Mouse (Mus musculus) embryonic facial prominence, embryonic 11.5 days (tissue): ENCODE results near the gene Lef1. TPM values are rescaled to one million over a fixed set of nuclear protein-coding genes. Genes with fewer than 3 reads are reported as not detected.

Experiments used
- ATAC-seq: fragments of 200-750 bp; cut with Nextera tagmentation; replicated peaks from 2 replicates; pipeline ENCODE4 v1.8.0; 2017; ENCODE audit warnings: low read depth; ENCODE audit not compliant: insufficient number of reproducible peaks, low FRiP score, low TSS enrichment
- DNase-seq: peaks from one replicate; pipeline ENCODE4 v3.0.0-alpha.2; 2015; ENCODE audit warnings: low spot score
- H3K27ac ChIP-seq: fragments of 300-500 bp; sonication (generic); replicated peaks from 2 replicates; pipeline ENCODE4 v1.5.1; 2014; ENCODE audit warnings: mild to moderate bottlenecking, low read depth, low read length, control low read depth
- H3K27me3 ChIP-seq: fragments of 300-500 bp; sonication (generic); 2 replicates; pipeline ENCODE4 v1.6.1; 2014; ENCODE audit warnings: mild to moderate bottlenecking, low read length, moderate library complexity, mixed read lengths; ENCODE audit not compliant: control insufficient read depth, insufficient read depth
- H3K36me3 ChIP-seq: fragments of 300-500 bp; sonication (generic); replicated peaks from 2 replicates; pipeline ENCODE4 v1.6.1; 2014; ENCODE audit warnings: low read depth, mild to moderate bottlenecking, low read length, moderate library complexity, mixed read lengths; ENCODE audit not compliant: control insufficient read depth, insufficient read depth
- H3K4me1 ChIP-seq: fragments of 300-500 bp; sonication (generic); 2 replicates; pipeline ENCODE4 v1.6.1; 2014; ENCODE audit warnings: low read length, mixed read lengths; ENCODE audit not compliant: control insufficient read depth, insufficient read depth
- H3K4me2 ChIP-seq: fragments of 300-500 bp; sonication (generic); 2 replicates; pipeline ENCODE4 v1.6.1; 2014; ENCODE audit warnings: low read depth, mild to moderate bottlenecking, control low read depth, low read length, moderate library complexity
- H3K4me3 ChIP-seq: fragments of 300-500 bp; sonication (generic); 2 replicates; pipeline ENCODE4 v1.5.1; 2014; ENCODE audit warnings: low read depth, low read length, control low read depth
- H3K9ac ChIP-seq: fragments of 300-500 bp; sonication (generic); replicated peaks from 2 replicates; pipeline ENCODE4 v1.6.1; 2014; ENCODE audit warnings: mild to moderate bottlenecking, control low read depth, low read length
- H3K9me3 ChIP-seq: fragments of 300-500 bp; sonication (generic); replicated peaks from 2 replicates; pipeline ENCODE4 v1.6.1; 2016; ENCODE audit warnings: mild to moderate bottlenecking, low read length, inconsistent platforms, mixed read lengths; ENCODE audit not compliant: control insufficient read depth
- WGBS: fragments of 180-500 bp; shearing (Covaris S2); extraction: QIAGEN DNeasy Blood & Tissue Kit; methylation state at CpG from one replicate; pipeline ENCODE4 v1.1.7; 2014; 5-methylcytosine and 5-hydroxymethylcytosine counted together
- polyA plus RNA-seq: library from polyadenylated mRNA; unstranded; fragments of >200 nt; fragmentation: Nextera tagmentation; extraction: Ambion mirVana; gene quantifications from 2 replicates; pipeline ENCODE4 v1.2.1, GENCODE M21; 2014

Gene Lef1
- polyA plus RNA-seq, 1 experiment from 2014 or later = 87.2 TPM

- Histone ChIP-seq H3K9me3 (no peaks in the 10 kb centered on the region), H3K36me3 (no peaks in the 10 kb centered on the region), H3K4me3 (no peak overlapping the region), H3K27ac (no peak overlapping the region), H3K4me2 (no peak overlapping the region), H3K9ac (no peak overlapping the region), H3K27me3 (no peaks in the 10 kb centered on the region), H3K4me1 (no peaks in the 10 kb centered on the region)
- ATAC-seq (no peak), DNase-seq (no peak)
- WGBS = 87% methylated on average over 10 of the region's 10 CpGs
These were observed 9.2 kb downstream of the Lef1 start for GRCm38 (mm10) chr3:131119435-131119834.

GRCm38 (mm10) chr3:131123501-131123900, 13.2 kb downstream of the Lef1 start:
- no peak overlapping the region for H3K4me2 ChIP-seq
- 89% methylated on average over 6 of the region's 6 CpGs for WGBS
- no peak for ATAC-seq
- H3K9me3 ChIP-seq = no peaks in the 10 kb centered on the region
- no peaks in the 10 kb centered on the region for H3K27me3 ChIP-seq
- H3K36me3 ChIP-seq = no peaks in the 10 kb centered on the region
- H3K27ac ChIP-seq = no peak overlapping the region
- H3K9ac ChIP-seq = no peak overlapping the region
- DNase-seq = no peak
- H3K4me1 ChIP-seq = no peaks in the 10 kb centered on the region
- no peak overlapping the region for H3K4me3 ChIP-seq

- Histone ChIP-seq H3K4me3 (no peak overlapping the region), H3K9ac (no peak overlapping the region), H3K9me3 (no peaks in the 10 kb centered on the region), H3K27me3 (no peaks in the 10 kb centered on the region), H3K4me1 (no peaks in the 10 kb centered on the region), H3K36me3 (no peaks in the 10 kb centered on the region), H3K4me2 (no peak overlapping the region), H3K27ac (no peak overlapping the region)
- WGBS = 94% methylated on average over 13 of the region's 13 CpGs
- ATAC-seq (no peak), DNase-seq (no peak)
These were observed 15.6 kb downstream of the Lef1 start for GRCm38 (mm10) chr3:131125873-131126272.

- Histone ChIP-seq H3K27ac (no peak overlapping the region), H3K4me2 (no peak overlapping the region), H3K4me1 (no peaks in the 10 kb centered on the region), H3K4me3 (no peak overlapping the region), H3K9ac (no peak overlapping the region), H3K36me3 (no peaks in the 10 kb centered on the region), H3K9me3 (no peaks in the 10 kb centered on the region), H3K27me3 (no peaks in the 10 kb centered on the region)
- 93% methylated on average over 4 of the region's 4 CpGs for WGBS
- ATAC-seq (no peak), DNase-seq (no peak)
These were observed 16.2 kb downstream of the Lef1 start for GRCm38 (mm10) chr3:131126438-131126837.

GRCm38 (mm10) chr3:131134003-131134402, 23.7 kb downstream of the Lef1 start:
- no peak for ATAC-seq

GRCm38 (mm10) chr3:131135434-131135833, 25.2 kb downstream of the Lef1 start:
- Histone ChIP-seq H3K4me3 (no peak overlapping the region), H3K27ac (no peak overlapping the region), H3K4me1 (peaks cover 3% of the 10 kb centered on the region; the same call in 1 of the 2 replicates), H3K4me2 (no peak overlapping the region), H3K9me3 (no peaks in the 10 kb centered on the region), H3K9ac (no peak overlapping the region), H3K36me3 (no peaks in the 10 kb centered on the region), H3K27me3 (no peaks in the 10 kb centered on the region)
- DNase-seq (no peak), ATAC-seq (no peak)
- WGBS = 36% methylated on average over 9 of the region's 9 CpGs

More at GRCm38 (mm10) chr3:131134003-131134402, 23.7 kb downstream of the Lef1 start:
- Histone ChIP-seq H3K36me3 (no peaks in the 10 kb centered on the region), H3K9me3 (no peaks in the 10 kb centered on the region), H3K4me1 (no peaks in the 10 kb centered on the region), H3K9ac (no peak overlapping the region), H3K4me3 (no peak overlapping the region), H3K27me3 (no peaks in the 10 kb centered on the region), H3K4me2 (no peak overlapping the region), H3K27ac (no peak overlapping the region)
- WGBS = 64% methylated on average over 9 of the region's 9 CpGs
- DNase-seq = no peak

- ATAC-seq (0 out of 2 replicates have a peak, but pooled peaks have one; percentile 16), DNase-seq (peak; percentile 60)
- WGBS = 16% methylated on average over 8 of the region's 8 CpGs
- H3K27me3 ChIP-seq = no peaks in the 10 kb centered on the region
- H3K9me3 ChIP-seq = no peaks in the 10 kb centered on the region
- peaks cover 3% of the 10 kb centered on the region; the same call in 1 of the 2 replicates for H3K4me1 ChIP-seq
- H3K9ac ChIP-seq = no peak overlapping the region
- no peak overlapping the region for H3K4me3 ChIP-seq
- H3K36me3 ChIP-seq = no peaks in the 10 kb centered on the region
- no peak overlapping the region for H3K4me2 ChIP-seq
- 0 out of 2 replicates have a peak overlapping the region, but pooled peaks have one; percentile 21 for H3K27ac ChIP-seq
These were observed 26.2 kb downstream of the Lef1 start for GRCm38 (mm10) chr3:131136455-131136854.

GRCm38 (mm10) chr3:131137119-131137781, 27.0 kb downstream of the Lef1 start:
- peak; percentile 84 for DNase-seq
- Histone ChIP-seq H3K36me3 (no peaks in the 10 kb centered on the region), H3K9me3 (no peaks in the 10 kb centered on the region), H3K4me2 (no peak overlapping the region), H3K27ac (0 out of 2 replicates have a peak overlapping the region, but pooled peaks have one; percentile 31), H3K4me1 (peaks cover 3% of the 10 kb centered on the region; the same call in 1 of the 2 replicates), H3K27me3 (no peaks in the 10 kb centered on the region), H3K4me3 (no peak overlapping the region), H3K9ac (no peak overlapping the region)
- peak; percentile 74; the same call in 1 of the 2 replicates for ATAC-seq
- 28% methylated on average over 18 of the region's 18 CpGs for WGBS
